Mouse (Mus musculus): ENCODE data around the gene Atrip. TPM values are rescaled to one million over a fixed set of nuclear protein-coding genes. Genes with fewer than 3 reads are reported as not detected.
A peak's percentile ranks its signal among the peaks of the same experiment; 100 is the strongest.

Atrip gene
- polyA plus RNA-seq, 1 experiment from 2014 or later = 7.5 TPM

DNA sequence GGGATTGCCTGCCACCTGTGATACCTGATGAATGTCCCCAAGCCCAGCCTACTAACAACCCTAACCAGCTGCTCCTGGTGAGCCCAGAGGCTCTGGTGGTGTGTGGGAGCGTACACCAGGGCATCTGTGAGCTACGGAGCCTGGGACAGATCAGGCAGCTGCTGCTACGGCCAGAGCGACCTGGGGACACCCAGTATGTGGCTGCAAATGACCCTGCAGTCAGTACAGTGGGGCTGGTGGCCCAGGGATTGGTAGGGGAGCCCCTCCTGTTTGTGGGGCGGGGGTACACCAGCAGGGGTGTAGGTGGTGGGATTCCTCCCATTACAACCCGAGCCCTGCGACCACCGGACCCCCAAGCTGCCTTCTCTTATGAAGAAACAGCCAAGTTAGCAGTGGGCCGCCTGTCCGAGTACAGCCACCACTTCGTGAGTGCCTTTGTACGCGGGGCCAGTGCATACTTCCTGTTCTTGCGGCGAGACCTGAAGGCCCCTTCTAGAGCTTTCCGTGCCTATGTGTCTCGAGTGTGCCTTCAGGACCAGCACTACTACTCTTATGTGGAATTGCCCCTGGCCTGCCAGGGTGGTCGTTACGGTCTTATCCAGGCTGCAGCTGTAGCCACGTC, 26.5 kb upstream of the Atrip start:
- no peak overlapping the region for H3K4me3 ChIP-seq (ENCODE audit: low read depth, low read length)
- H3K9me3 ChIP-seq (ENCODE audit: control insufficient read depth) = no peaks in the 10 kb centered on the region
- peaks cover 6% of the 10 kb centered on the region; the same call in 1 of the 2 replicates for H3K36me3 ChIP-seq (ENCODE audit: control insufficient read depth, insufficient read depth)
- H3K4me2 ChIP-seq (replicated peaks; ENCODE audit: low read depth) = no peak overlapping the region
- WGBS = 87% methylated on average over 20 of the region's 20 CpGs
- ATAC-seq = no peak
- H3K9ac ChIP-seq (ENCODE audit: low read depth, low read length) = no peak overlapping the region
- TF ChIP-seq CTCF (IDR thresholded peaks at IDR 0.05; ENCODE audit: low read depth) = no peak
- H3K27me3 ChIP-seq (replicated peaks; ENCODE audit: control insufficient read depth, insufficient read depth, low read length) = no peaks in the 10 kb centered on the region
- H3K4me1 ChIP-seq (replicated peaks; ENCODE audit: control insufficient read depth, insufficient read depth, low read length) = no peaks in the 10 kb centered on the region; the same call in 1 of the 2 replicates
- no peak overlapping the region for H3K27ac ChIP-seq (ENCODE audit: low read depth, low read length)

DNA sequence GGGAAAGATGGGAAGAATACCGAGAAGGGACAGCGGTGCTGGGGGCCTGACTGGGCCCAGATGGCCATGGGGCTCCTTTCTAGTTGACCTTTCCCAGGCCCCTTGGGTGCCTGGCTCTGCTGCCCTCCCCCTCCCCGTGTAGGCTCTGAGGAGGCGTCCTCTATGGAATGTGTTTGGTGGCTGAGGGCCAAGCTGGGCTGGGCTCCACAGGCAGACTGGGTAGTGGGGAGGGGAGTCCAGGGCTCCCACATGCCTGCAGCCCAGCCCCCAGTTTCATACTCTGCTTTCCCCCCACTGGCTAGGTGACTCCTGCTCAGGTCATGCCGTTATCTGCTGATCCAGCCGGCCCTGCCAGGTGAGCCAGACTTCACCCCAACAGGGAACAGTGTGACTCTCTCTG, 25.0 kb upstream of the Atrip start:
- Histone ChIP-seq H3K4me1 (replicated peaks; ENCODE audit: control insufficient read depth, insufficient read depth, low read length) (peaks cover 5% of the 10 kb centered on the region; the same call in 1 of the 2 replicates), H3K4me3 (ENCODE audit: low read depth, low read length) (no peak overlapping the region), H3K9me3 (ENCODE audit: control insufficient read depth) (no peaks in the 10 kb centered on the region), H3K36me3 (ENCODE audit: control insufficient read depth, insufficient read depth) (peaks cover 3% of the 10 kb centered on the region; the same call in 1 of the 2 replicates), H3K27me3 (replicated peaks; ENCODE audit: control insufficient read depth, insufficient read depth, low read length) (no peaks in the 10 kb centered on the region), H3K9ac (ENCODE audit: low read depth, low read length) (no peak overlapping the region), H3K4me2 (replicated peaks; ENCODE audit: low read depth) (no peak overlapping the region), H3K27ac (ENCODE audit: low read depth, low read length) (no peak overlapping the region)
- no peak for TF ChIP-seq CTCF (IDR thresholded peaks at IDR 0.05; ENCODE audit: low read depth)
- WGBS = 30% methylated on average over 6 of the region's 6 CpGs
- ATAC-seq = no peak

DNA sequence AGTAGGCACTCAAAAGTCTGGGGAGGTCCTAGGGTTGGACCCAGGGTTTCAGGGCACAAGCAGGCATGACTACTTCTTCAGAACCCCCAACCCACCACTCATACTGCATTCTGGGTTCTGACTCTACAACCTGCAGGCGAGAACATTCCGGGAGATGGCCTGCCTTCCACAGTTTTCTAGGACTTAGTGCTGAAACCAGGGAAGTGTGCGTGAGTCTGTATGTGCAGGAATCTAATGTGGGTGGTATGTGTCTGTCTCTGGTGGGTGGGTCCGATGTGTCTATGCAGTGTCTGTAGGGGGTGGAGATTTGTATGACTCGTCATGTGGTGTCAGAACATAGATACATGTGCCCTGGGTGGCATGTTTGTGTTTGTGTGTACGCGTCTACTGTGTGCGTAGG, 24.4 kb upstream of the Atrip start:
- WGBS = 80% methylated on average over 8 of the region's 8 CpGs
- ATAC-seq = no peak
- H3K27ac ChIP-seq (ENCODE audit: low read depth, low read length) = no peak overlapping the region
- no peak overlapping the region for H3K9ac ChIP-seq (ENCODE audit: low read depth, low read length)
- TF ChIP-seq CTCF (IDR thresholded peaks at IDR 0.05; ENCODE audit: low read depth) = no peak
- H3K4me3 ChIP-seq (ENCODE audit: low read depth, low read length) = no peak overlapping the region
- no peaks in the 10 kb centered on the region for H3K9me3 ChIP-seq (ENCODE audit: control insufficient read depth)
- H3K4me1 ChIP-seq (replicated peaks; ENCODE audit: control insufficient read depth, insufficient read depth, low read length) = peaks cover 6% of the 10 kb centered on the region; the same call in 1 of the 2 replicates
- no peaks in the 10 kb centered on the region for H3K27me3 ChIP-seq (replicated peaks; ENCODE audit: control insufficient read depth, insufficient read depth, low read length)
- peaks cover 3% of the 10 kb centered on the region; the same call in 1 of the 2 replicates for H3K36me3 ChIP-seq (ENCODE audit: control insufficient read depth, insufficient read depth)
- H3K4me2 ChIP-seq (replicated peaks; ENCODE audit: low read depth) = no peak overlapping the region

DNA sequence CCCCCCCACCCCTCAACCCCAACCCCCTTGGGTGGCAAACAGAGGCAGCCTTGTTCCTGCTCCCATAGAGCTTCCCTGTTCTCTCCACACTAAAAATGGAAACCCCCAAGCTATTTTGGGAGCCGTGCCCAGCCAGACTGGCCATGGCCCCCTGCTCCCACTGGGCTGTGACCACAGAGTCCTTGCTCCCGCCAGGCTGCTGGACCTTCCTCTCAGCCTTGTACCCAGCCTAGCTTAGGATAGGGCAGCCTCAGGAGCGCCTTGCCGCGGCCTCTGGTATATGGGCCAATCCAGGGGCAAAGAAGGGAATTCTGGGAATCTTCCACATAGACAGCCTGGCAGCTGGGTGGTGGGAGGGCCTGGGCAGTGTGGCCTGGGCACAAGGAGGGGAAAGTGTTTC, 23.9 kb upstream of the Atrip start:
- H3K4me2 ChIP-seq (replicated peaks; ENCODE audit: low read depth) = 0 out of 2 replicates have a peak overlapping the region, but pooled peaks have one; percentile 9
- no peaks in the 10 kb centered on the region for H3K9me3 ChIP-seq (ENCODE audit: control insufficient read depth)
- peaks cover 6% of the 10 kb centered on the region; the same call in 1 of the 2 replicates for H3K4me1 ChIP-seq (replicated peaks; ENCODE audit: control insufficient read depth, insufficient read depth, low read length)
- H3K4me3 ChIP-seq (ENCODE audit: low read depth, low read length) = no peak overlapping the region
- no peak for TF ChIP-seq CTCF (IDR thresholded peaks at IDR 0.05; ENCODE audit: low read depth)
- ATAC-seq = no peak
- H3K27me3 ChIP-seq (replicated peaks; ENCODE audit: control insufficient read depth, insufficient read depth, low read length) = no peaks in the 10 kb centered on the region
- H3K9ac ChIP-seq (ENCODE audit: low read depth, low read length) = no peak overlapping the region
- H3K36me3 ChIP-seq (ENCODE audit: control insufficient read depth, insufficient read depth) = peaks cover 3% of the 10 kb centered on the region; the same call in 1 of the 2 replicates
- H3K27ac ChIP-seq (ENCODE audit: low read depth, low read length) = no peak overlapping the region
- WGBS = 59% methylated on average over 5 of the region's 5 CpGs

DNA sequence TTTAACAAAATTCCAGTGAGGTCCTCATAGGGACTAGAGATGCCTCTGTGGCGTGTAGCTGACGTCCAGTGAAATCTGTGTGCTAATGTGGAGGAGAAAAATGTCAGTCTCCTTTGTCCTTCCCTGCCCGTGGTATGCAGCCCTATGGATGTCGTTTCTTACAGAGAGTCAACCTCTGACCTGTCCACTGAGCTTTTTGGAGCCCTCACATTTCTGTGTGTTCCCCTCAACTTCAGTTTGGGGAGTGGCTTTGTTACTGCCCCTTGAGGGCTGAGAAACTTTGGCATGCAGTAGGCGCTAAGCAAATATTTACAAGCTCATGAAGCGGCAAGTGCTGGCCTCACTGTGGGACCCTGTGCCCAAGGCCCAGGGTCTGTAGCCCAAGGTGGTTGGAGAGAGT, 23.4 kb upstream of the Atrip start:
- no peak for ATAC-seq
- H3K4me1 ChIP-seq (replicated peaks; ENCODE audit: control insufficient read depth, insufficient read depth, low read length) = peaks cover 6% of the 10 kb centered on the region; the same call in 1 of the 2 replicates
- H3K27me3 ChIP-seq (replicated peaks; ENCODE audit: control insufficient read depth, insufficient read depth, low read length) = no peaks in the 10 kb centered on the region
- TF ChIP-seq CTCF (IDR thresholded peaks at IDR 0.05; ENCODE audit: low read depth) = no peak
- 40% methylated on average over 6 of the region's 6 CpGs for WGBS
- peaks cover 3% of the 10 kb centered on the region; the same call in 1 of the 2 replicates for H3K36me3 ChIP-seq (ENCODE audit: control insufficient read depth, insufficient read depth)
- no peak overlapping the region; the same call in 1 of the 2 replicates for H3K27ac ChIP-seq (ENCODE audit: low read depth, low read length)
- H3K4me2 ChIP-seq (replicated peaks; ENCODE audit: low read depth) = 0 out of 2 replicates have a peak overlapping the region, but pooled peaks have one; percentile 98
- H3K9ac ChIP-seq (ENCODE audit: low read depth, low read length) = no peak overlapping the region
- H3K4me3 ChIP-seq (ENCODE audit: low read depth, low read length) = no peak overlapping the region
- no peaks in the 10 kb centered on the region for H3K9me3 ChIP-seq (ENCODE audit: control insufficient read depth)

DNA sequence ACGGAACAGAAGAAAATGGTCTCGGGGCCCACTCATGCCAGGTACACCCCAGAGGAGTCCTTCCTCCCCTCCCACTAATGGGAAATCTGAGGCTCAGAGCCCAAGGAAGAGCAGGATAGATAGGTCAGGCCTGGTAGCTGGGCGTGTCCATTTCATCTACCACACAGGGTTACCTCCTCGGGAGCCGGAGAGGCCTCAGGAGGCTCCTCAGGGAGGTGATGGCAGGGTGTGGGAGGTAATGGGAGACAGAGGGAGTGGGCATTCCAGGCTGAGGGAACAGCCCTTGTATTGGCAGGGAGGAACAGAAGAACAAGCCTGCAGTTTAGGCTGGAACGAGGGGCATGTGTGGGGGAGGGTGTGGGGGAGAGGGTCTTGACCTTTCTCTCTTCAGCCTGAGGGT, 22.9 kb upstream of the Atrip start:
- ATAC-seq = no peak
- no peak overlapping the region for H3K4me3 ChIP-seq (ENCODE audit: low read depth, low read length)
- no peaks in the 10 kb centered on the region for H3K9me3 ChIP-seq (ENCODE audit: control insufficient read depth)
- H3K27ac ChIP-seq (ENCODE audit: low read depth, low read length) = no peak overlapping the region
- 43% methylated on average over 6 of the region's 6 CpGs for WGBS
- H3K4me2 ChIP-seq (replicated peaks; ENCODE audit: low read depth) = peak overlapping the region; percentile 98
- TF ChIP-seq CTCF (IDR thresholded peaks at IDR 0.05; ENCODE audit: low read depth) = no peak
- H3K36me3 ChIP-seq (ENCODE audit: control insufficient read depth, insufficient read depth) = peaks cover 5% of the 10 kb centered on the region
- H3K9ac ChIP-seq (ENCODE audit: low read depth, low read length) = no peak overlapping the region
- H3K27me3 ChIP-seq (replicated peaks; ENCODE audit: control insufficient read depth, insufficient read depth, low read length) = no peaks in the 10 kb centered on the region
- H3K4me1 ChIP-seq (replicated peaks; ENCODE audit: control insufficient read depth, insufficient read depth, low read length) = peaks cover 6% of the 10 kb centered on the region; the same call in 1 of the 2 replicates

Data from intestine, postnatal 0 days (tissue).